Mouse (Mus musculus) frontal cortex, postnatal 36 days (tissue): ENCODE results near the gene Tprn.

Experiments
- DNase-seq, 2 experiments: peaks; one replicate each; pipeline ENCODE4 v3.0.0; 2022; ENCODE audit warnings: low spot score in 2 of 2

The Tprn gene

DNA sequence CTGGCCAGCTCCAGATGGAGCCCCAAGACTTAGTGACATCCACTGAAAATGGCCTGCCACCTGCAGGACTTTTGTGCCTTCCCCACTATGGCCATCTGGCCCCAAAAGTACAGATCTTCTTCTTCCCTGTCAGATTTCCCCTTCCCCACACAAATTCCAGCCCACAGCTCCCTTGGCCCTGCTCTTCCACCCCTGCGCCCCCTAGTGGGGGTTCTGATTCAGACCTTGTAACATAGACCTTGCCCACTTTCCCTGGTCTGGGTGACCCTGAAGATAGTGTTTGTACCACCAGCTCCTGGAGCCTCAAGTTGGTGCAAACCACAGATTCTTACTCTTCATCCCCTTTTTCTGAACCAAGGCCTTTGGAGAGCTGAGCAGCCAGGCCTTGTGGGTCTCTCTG lies 30.4 kb downstream of the Tprn start:
- peak in 1 of 2 experiments; percentile 71 for DNase-seq

DNA sequence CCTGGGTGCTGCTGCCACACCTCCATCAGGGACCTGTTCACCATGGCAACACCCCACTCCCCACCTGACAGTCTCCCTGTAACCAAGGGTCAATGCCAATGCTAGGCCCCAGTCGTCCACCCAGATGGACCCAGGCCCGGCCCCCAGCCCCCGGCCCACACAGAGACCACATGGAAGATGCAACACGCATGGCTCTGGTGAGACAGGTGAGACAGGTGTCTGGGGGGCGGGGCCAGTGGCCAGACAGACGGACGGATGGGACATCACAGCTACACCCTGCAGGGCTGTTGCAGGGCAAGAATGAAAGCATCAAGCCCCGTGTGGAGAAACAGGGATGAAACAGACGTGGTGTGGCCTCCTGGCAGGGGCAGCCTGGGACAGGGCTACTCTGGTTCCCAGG lies 31.3 kb downstream of the Tprn start:
- DNase-seq: no peak

DNA sequence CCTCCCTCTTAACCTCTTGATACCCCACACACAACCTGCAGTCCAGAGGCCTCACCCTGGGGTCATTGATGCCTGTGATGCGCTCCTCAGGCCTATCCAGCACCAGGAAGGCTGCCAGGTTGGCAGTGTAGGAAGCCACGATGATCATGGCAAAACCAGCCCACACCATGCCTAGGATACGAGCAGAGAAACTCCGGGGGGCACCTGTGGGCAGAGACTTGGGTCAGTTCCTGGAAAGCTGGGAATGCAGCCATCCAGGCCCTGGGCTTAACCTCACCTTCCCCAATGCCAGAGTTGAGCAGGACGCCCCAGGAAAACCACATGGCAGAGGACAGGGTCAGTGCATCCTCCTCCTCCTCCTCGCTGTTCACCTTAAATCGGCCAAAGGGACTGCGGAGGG lies 34.7 kb downstream of the Tprn start:
- no peak for DNase-seq

DNA sequence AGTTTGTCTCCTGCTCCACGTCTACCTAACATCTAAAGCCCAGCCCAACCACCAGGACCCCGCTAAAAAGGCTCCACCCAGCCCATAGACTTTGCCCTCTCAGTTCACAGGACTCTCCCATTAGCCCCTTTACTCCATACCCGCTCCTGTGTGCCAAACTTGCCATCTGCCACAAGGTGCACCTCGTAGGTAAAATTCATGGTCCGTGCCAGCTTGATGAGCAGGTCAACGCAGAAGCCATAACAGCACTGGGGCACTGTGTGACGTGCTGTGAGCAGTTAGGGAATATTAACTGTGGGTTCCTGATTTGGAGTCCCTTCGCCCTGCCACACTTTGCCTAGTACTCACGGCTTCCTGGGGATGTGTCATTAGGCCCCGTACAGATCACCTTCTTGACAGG lies 35.6 kb downstream of the Tprn start:
- no peak for DNase-seq

DNA sequence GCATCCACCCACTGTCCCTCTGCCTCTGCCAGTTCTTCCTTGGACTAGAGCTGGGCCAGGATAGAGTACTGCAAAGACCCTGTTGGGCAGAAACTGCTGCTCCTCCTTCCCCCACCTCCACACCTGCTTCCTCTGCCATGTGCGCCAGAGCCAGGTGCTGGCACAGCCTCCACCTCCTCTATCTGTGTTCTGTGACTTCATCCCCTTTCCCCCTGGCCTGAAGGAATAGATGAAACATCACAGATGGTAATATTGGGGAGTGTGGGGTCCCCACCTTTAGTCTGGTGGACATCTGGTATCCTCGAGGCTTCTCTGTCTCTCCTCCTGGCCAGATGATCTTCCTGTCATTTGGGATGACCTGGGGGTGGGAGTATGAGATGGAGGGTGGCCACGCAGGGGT lies 41.0 kb downstream of the Tprn start:
- no peak for DNase-seq

DNA sequence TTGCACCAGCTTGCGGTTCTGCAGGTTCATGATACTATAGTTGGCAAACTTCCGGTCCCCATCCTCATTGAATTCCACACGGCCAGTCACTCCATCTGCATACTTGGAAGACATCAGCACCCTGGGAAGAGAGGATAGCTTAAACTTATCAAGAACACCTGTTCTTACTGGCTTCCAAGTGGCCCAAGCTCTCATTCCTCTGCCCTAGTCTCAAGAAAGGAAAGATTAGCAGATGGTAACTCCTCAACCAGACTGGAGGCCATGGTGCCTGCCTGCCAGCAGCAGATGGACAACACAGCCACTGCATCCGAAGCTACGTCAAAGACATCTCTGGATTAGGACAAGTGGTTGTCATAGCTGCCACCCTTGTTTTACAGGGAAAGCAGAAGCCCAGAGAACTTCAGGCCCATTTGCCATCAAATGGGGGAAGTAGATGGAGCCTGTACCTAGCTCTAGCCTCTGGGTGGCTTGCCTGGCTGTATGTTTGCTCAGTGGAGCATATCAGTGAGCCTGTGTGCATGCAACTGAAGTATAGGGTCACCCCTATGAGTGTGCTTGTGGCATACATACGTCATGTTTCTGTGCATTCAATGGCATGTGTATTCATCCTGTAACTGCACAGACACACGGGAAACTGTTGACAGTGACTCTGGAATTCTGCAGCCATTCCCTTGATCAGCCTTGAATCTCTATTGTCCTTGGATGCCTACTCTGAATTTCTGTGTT lies 41.7 kb downstream of the Tprn start:
- DNase-seq: no peak

DNA sequence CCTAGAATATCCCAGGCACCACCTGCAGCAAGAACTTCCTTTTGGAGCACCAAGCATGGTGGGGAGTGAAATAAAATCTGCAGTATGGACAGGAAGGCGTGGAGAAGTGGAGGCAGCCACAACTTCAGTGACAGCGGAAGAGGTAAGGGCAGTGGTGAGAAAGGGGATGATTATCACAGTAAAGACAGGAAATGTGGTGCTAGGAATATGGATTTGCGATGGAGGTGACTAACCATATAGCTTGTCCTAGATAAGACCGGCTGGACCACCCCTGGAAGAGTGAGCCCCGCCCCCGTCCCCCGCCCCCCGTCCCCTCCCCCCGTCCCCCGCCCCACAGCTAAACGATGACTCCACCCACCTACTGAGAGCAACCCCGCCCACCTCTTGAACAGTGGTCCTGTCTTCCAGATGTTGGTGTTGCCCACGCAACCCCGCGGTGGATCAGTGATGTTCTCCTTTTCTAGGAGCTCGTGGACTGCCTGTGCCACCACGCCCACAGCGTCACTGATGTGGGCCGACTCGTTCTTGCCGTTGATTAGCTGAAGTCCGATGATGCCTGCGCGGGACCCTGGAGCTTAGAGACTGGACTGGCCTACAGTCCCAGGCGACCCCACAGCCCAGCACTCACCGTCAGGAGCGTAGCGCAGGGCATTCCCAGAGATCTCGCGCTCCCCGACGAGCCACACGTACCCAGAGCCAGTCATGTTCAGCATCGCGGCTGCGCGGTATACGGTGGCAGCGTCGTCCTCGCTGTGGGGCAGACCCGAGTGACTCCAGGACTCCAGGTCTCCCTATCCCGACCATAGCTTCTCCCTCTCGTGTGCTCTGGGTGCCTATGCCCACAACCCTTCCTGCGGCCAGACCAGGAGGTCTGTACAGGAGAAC lies 42.5 kb downstream of the Tprn start:
- no peak for DNase-seq

DNA sequence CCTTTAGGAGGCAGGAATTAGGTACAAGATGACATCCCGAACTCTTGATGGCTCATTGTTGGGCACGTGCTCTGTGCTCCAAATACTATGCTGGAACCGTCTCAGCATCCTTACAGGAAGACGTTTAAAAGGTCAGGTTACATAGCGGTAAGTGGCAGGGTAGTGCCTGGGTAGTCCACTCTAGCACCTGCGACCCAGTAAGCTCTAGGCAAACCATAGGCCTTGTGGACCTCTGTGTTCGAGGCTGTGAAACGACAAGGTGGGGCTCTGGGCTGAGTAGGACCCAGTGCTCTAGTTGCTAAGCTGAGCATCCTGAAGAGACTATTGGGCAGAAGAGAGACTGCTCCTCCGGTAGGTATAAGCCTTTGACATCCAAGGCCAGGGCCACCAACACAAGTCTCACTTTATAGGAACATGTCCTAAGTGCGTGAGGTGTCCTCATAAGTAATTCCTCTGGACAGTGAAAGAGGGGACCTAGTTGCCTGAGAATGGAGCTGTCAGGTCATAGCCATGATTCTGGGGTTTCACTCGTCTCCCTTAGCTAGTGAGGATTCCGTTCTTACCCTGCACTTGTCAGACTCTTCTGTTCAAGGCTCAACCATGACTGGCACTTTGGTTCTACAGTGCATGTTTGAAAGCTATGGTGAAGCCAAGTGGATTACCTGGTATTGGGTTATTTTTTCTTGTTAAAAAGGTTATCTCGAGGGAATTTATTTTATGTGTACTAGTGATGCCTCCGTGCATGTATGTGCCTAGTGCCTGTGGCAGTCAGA lies 43.4 kb downstream of the Tprn start:
- DNase-seq: no peak

DNA sequence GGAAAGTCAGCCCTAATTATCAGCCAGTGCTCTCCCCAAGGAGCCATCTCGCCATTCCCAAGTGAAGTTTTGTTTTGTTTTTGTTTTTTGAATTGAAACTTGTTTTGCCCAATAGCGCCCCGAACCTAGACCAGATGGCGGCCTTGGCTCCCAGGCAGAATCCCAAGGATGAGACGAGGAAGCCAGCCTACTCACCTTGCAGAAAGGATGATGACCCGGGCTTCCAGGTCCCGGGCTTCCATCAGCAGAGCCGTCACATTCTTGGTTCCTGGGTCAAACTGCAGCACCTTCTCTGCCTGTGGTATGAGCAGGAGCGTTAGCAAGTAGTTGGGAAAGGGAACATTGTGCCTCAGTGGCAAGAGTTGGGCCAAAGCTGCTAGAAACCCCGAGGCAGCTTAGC lies 47.8 kb downstream of the Tprn start:
- no peak for DNase-seq

DNA sequence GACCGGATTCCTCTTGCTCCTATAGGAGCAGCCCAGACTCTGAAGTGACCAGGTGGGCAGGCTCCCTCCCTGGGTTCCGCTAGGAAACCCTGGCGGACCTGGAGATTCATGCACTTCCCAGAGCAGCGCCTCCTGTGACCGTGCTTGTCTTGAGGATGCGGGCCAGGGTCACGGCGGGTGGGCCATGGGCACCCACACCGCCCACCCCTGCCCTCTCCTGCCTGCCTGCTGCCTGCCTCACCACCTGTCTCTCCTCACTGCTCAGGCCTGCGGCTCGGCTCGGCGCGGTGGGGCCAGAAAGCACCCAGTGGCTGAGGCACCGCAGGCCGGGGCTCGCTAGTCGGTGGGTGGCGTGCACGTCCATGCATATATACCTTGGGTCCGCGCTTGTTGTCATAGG lies 48.6 kb downstream of the Tprn start:
- DNase-seq: no peak

DNA sequence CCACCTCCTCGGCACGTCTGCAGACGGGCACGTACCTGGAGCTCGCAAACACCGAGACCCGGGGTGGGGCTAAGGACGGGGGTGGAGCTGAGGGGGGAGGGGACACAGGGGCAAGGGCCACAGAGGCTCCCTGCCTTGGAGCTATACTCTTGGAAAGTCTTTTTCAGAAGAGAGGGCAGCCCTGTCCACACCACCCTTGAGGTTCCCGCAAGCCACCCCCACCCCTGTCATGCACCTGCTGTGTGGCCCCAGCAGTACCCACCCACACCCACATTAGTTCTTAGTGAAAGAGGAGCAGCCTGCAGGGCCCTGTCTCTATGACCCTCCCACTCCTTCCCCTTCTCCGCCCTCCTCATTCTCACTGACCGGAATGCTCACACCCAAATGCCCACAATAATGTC lies 49.1 kb downstream of the Tprn start:
- no peak for DNase-seq

DNA sequence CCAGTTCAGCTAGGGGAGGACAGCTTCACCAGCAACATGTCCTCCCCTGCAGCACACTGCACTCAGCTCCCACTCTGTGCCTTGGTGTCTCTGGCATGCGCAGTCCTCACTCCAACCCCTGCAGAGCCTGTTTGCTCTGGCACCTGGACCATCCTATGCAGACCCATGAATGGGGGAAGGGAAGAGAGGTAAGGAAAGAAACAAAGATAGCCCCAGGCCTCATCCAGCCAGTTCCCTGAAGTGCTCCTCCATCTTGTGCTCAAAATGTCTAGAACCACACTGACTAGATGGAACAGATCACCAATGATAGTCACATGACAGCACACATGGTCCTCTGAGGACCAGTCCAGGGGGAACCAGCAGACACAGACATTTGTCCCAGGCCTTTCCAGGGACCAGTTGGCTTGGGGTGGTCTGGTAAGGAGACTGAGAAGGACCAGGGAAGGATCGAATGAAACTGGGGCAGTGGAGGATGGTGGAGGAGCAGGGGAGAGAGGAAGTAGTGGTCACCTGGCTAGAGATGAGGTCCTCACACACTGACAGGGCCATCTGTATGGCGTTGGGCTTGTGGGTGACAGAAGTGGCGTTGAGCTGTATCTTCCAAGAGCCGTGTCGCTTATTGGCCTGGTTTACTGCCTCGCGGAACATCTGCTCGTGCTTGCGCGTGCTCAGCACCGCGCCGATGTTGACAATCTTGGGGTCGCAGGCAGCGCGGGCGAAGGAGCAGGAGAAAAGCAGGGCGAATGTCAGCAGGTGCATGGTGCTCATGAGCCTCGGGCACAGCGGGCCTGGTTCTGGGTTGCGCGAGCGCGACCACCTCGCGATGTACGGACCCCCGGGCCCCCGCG lies 55.9 kb downstream of the Tprn start:
- peak; percentile 66 to 68 for DNase-seq

DNA sequence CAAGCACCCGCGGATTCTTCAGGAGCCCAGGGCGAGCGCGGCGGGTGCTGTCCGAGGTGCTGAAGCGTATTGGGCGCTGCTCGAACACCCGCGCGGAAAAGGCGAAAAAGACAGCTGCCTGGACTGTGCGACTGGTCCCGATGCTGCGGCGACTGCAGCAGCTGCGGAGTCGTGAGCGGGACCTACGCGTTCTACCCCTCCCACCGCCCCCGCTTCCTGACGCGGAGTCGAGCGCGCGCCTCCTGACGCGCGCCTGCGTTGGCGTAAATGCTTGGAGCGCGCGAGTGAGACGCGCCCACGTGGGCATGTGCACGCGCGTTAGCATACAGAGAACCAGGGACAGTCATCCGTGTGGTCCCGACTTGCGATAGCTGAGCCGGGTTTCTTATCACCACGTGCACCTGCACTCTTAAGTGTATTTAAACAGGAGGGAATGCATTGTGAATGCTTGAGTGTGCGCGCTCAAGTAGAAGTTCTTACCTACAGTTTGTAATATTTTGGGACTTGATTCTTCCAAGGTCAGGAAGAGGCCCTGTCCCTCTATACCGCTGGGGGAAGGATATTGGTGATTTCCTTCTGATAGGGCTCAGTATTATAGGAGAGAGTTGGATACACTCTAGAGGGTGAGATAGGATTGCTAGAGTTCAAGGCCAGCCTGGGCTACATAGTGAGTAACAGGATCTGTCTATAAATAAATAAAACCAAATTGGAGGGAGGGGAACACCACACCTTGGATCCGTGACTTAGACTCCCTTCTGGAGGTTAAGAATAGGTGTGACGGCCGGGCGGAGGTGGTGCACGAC lies 56.8 kb downstream of the Tprn start, which contains the start of gene Grin1:
Gene Grin1 (minus strand): TSS at position 217 of the 803 bp plus-strand sequence.
- peak; percentile 84 to 94 for DNase-seq
